Mouse (Mus musculus) E14TG2a.4 (cell line): ENCODE results near the gene Olfr447.
A peak's percentile ranks its signal among the peaks of the same experiment; 100 is the strongest.

Experiments used
- H3K27me3 ChIP-seq: 2 replicates; pipeline ENCODE4 v1.6.1; 2014; ENCODE audit warnings: low read length, control low read depth; ENCODE audit not compliant: insufficient read depth
- H3K36me3 ChIP-seq: 2 replicates; pipeline ENCODE4 v1.6.1; 2014; ENCODE audit warnings: low read length, control low read depth; ENCODE audit not compliant: insufficient read depth
- H3K4me1 ChIP-seq: replicated peaks from 2 replicates; pipeline ENCODE4 v1.6.1; 2014; ENCODE audit warnings: low read depth, low read length, control low read depth
- H3K4me3 ChIP-seq: replicated peaks from 2 replicates; pipeline ENCODE4 v1.5.1; 2014; ENCODE audit warnings: mild to moderate bottlenecking, low read length
- H3K9me3 ChIP-seq: 2 replicates; pipeline ENCODE4 v1.6.1; 2014; ENCODE audit warnings: low read length, control low read depth
- CTCF ChIP-seq: conservative IDR thresholded peaks from 2 replicates; pipeline ENCODE4 v1.5.1; 2014; ENCODE audit warnings: low read length
- NANOG ChIP-seq: IDR thresholded peaks from 2 replicates; pipeline ENCODE4 v1.6.1; 2014; ENCODE audit warnings: borderline replicate concordance, low read length, mixed read lengths
- POU5F1 ChIP-seq: IDR thresholded peaks from 2 replicates; pipeline ENCODE4 v1.6.1; 2014; ENCODE audit warnings: low read length, borderline replicate concordance

The Olfr447 gene

DNA sequence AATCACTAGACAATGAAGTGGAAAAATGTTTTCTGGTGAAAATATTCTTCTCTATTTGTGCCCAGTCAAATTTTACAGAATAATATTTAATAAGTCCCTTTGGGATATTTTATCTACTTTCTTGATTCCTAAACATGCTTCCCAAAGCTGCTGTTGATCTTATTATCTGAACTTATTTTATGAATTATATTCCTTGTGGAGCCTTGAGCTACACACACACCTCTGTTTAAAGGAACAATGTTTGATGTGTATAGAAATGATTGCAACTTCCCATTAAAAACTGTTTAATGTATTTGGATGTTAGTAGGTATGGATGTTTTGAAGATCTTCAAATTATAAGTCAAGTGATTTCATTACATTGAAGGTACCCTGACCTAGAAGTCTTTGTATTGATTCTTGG is at the start of gene Olfr447:
TSS of gene Olfr447 (plus strand) at position 301 of the 400 bp plus-strand sequence.
- no peak within 1 kb of the TSS for H3K4me3 ChIP-seq
- H3K27me3 ChIP-seq = no peaks in the 10 kb centered on the region
- H3K4me1 ChIP-seq = no peaks in the 10 kb centered on the region
- TF ChIP-seq CTCF = no peak
- TF ChIP-seq POU5F1 = no peak
- TF ChIP-seq NANOG = no peak
- H3K36me3 ChIP-seq = no peaks in the 10 kb centered on the region
- no peaks in the 10 kb centered on the region for H3K9me3 ChIP-seq

DNA sequence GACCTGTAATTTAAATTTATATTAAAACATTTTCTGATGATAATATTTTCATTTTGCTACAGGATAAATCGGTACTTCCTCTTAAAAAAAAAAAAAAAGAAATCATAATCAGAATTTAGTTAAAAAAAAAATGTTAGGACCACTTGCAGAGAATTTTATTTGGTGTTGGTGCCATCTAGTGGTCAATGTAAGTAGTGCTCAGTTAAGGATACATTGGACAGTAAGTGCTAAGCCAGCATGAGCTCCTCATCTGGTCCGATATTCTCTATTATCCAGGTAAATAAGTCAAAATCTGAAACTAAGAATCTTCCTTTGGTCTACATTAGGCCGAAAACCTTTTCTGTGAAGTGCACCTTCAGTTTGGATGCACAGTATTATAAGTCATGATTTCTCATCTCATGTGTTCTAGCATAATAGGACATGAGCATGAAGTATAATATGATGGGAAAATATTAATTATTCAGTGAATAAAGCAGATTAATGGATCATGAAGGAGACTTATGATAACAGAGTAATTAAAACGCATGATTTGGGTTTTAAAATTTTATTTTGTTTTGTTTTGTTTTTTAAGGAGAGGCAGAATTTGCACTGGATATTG is 48.4 kb upstream of the Olfr447 start:
- H3K4me1 ChIP-seq = no peaks in the 10 kb centered on the region
- no peaks in the 10 kb centered on the region for H3K9me3 ChIP-seq
- no peak for TF ChIP-seq POU5F1
- TF ChIP-seq CTCF = peak; percentile 74
- H3K27me3 ChIP-seq = no peaks in the 10 kb centered on the region
- H3K4me3 ChIP-seq = no peak overlapping the region
- H3K36me3 ChIP-seq = no peaks in the 10 kb centered on the region

DNA sequence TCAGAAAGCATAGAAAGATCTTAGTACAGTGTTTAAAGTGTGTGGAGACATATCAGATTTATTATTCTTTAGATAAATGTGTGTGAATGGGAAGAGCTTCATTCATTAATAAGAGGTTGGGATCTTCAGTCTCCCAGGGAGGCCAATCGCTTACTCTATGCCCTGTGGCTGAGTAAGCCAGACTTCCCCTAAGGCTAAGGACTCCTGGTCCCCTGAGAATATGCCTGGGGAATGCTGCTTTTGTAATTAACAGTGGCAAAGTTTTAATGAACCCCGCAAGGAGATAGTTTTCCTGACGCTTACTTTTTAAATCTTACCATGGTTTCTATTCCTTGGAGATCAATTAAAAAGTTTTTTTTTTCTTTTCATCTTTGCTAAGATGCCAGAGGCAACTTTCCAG is 39.0 kb upstream of the Olfr447 start:
- H3K27me3 ChIP-seq = no peaks in the 10 kb centered on the region
- no peak overlapping the region for H3K4me3 ChIP-seq
- H3K4me1 ChIP-seq = no peaks in the 10 kb centered on the region
- H3K36me3 ChIP-seq = no peaks in the 10 kb centered on the region
- TF ChIP-seq NANOG = no peak
- no peak for TF ChIP-seq POU5F1
- no peak for TF ChIP-seq CTCF
- no peaks in the 10 kb centered on the region for H3K9me3 ChIP-seq

- Histone ChIP-seq H3K27me3 (no peaks in the 10 kb centered on the region), H3K4me3 (no peak overlapping the region), H3K9me3 (peaks cover 4% of the 10 kb centered on the region; the same call in 1 of the 2 replicates), H3K4me1 (no peaks in the 10 kb centered on the region), H3K36me3 (no peaks in the 10 kb centered on the region)
- TF ChIP-seq CTCF (no peak), NANOG (no peak)
Measured at GRCm38 (mm10) chr6:42876323-42876722, 32.4 kb upstream of the Olfr447 start.

DNA sequence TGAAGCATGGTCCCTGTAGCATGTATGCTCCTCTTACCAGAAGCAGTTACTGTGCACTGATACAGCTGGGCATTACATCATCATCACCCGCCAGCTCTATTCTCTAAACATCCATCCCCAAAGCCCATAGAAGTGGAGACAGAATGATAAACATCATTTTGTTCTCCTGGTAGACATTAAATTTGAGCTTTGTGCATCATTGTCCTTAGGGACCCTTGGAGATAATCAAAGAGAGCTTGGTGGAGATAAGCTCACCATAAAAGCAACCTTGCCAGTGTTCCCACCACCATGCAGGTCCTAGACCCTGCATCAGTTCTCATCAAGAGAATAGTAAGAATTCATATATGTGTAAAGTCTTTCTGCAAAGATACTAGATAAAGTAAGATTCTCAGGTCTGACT is 18.5 kb upstream of the Olfr447 start, which contains the start of gene Olfr448:
TSS of gene Olfr448 (plus strand) at position 301 of the 400 bp plus-strand sequence.
- H3K27me3 ChIP-seq = no peaks in the 10 kb centered on the region
- no peaks in the 10 kb centered on the region for H3K9me3 ChIP-seq
- TF ChIP-seq NANOG (no peak), POU5F1 (no peak), CTCF (no peak)
- no peak within 1 kb of the TSS for H3K4me3 ChIP-seq
- no peaks in the 10 kb centered on the region for H3K36me3 ChIP-seq
- no peaks in the 10 kb centered on the region for H3K4me1 ChIP-seq

- TF ChIP-seq CTCF = no peak
- no peak for TF ChIP-seq POU5F1
- no peak for TF ChIP-seq NANOG
- Histone ChIP-seq H3K27me3 (no peaks in the 10 kb centered on the region), H3K4me1 (no peaks in the 10 kb centered on the region), H3K4me3 (no peak overlapping the region), H3K36me3 (no peaks in the 10 kb centered on the region), H3K9me3 (no peaks in the 10 kb centered on the region)
Measured at GRCm38 (mm10) chr6:42900345-42900744, 8.3 kb upstream of the Olfr447 start.

GRCm38 (mm10) chr6:42921077-42921476 is 12.4 kb downstream of the Olfr447 start, which contains the start of gene Olfr446:
Olfr446 (plus strand) TSS chr6:42921377.
- no peak for TF ChIP-seq CTCF
- TF ChIP-seq NANOG = no peak
- TF ChIP-seq POU5F1 = no peak
- H3K9me3 ChIP-seq = no peaks in the 10 kb centered on the region
- no peaks in the 10 kb centered on the region for H3K36me3 ChIP-seq
- H3K4me1 ChIP-seq = no peaks in the 10 kb centered on the region
- H3K27me3 ChIP-seq = no peaks in the 10 kb centered on the region
- no peak within 1 kb of the TSS for H3K4me3 ChIP-seq

GRCm38 (mm10) chr6:42948767-42949166 is 40.1 kb downstream of the Olfr447 start, which contains the start of gene Olfr444:
Olfr444 (plus strand) TSS chr6:42949067.
- peaks cover 10% of the 10 kb centered on the region; the same call in 1 of the 2 replicates for H3K9me3 ChIP-seq
- H3K36me3 ChIP-seq = no peaks in the 10 kb centered on the region
- H3K4me1 ChIP-seq = no peaks in the 10 kb centered on the region
- H3K27me3 ChIP-seq = no peaks in the 10 kb centered on the region
- no peak within 1 kb of the TSS for H3K4me3 ChIP-seq
- no peak for TF ChIP-seq CTCF
- no peak for TF ChIP-seq POU5F1
- no peak for TF ChIP-seq NANOG
